Mouse (Mus musculus) G1E (cell line): ENCODE measurements around the gene Dhx58. TPM values are rescaled to one million over a fixed set of nuclear protein-coding genes. Genes with fewer than 3 reads are reported as not detected.

Experiments
- ATAC-seq: 2 replicates; pipeline ENCODE4 v1.8.0; 2016; ENCODE audit warnings: mild to moderate bottlenecking; ENCODE audit not compliant: insufficient number of reproducible peaks, poor library complexity, low FRiP score, severe bottlenecking; ENCODE audit errors: extremely low read depth
- DNase-seq: peaks from one replicate; pipeline ENCODE4 v3.0.0; 2012; ENCODE audit warnings: low spot score
- H3K27me3 ChIP-seq: 2 replicates; pipeline ENCODE4 v1.6.1; 2012; ENCODE audit warnings: mild to moderate bottlenecking, low read length, inconsistent platforms; ENCODE audit not compliant: insufficient read depth
- H3K36me3 ChIP-seq: replicated peaks from 2 replicates; pipeline ENCODE3; 2012; ENCODE audit warnings: mild to moderate bottlenecking, inconsistent platforms
- H3K4me1 ChIP-seq: 2 replicates; pipeline ENCODE4 v1.6.1; 2012; ENCODE audit warnings: low read depth, low read length, inconsistent platforms, mixed read lengths; ENCODE audit not compliant: insufficient read depth
- H3K4me3 ChIP-seq: 2 replicates; pipeline ENCODE4 v1.5.1; 2012; ENCODE audit warnings: low read depth, mild to moderate bottlenecking, inconsistent platforms, low read length, moderate library complexity, mixed read lengths
- H3K9me3 ChIP-seq: replicated peaks from 2 replicates; pipeline ENCODE4 v1.6.1; 2012; ENCODE audit warnings: inconsistent platforms
- CTCF ChIP-seq: IDR thresholded peaks from 2 replicates; pipeline ENCODE4 v1.5.1; 2012; ENCODE audit warnings: low read depth, low read length, inconsistent platforms, mixed read lengths
- GATA1 ChIP-seq: IDR thresholded peaks from 2 replicates; pipeline ENCODE4 v1.6.1; 2012; ENCODE audit warnings: borderline replicate concordance, low read length, inconsistent platforms, mixed read lengths
- GATA2 ChIP-seq: IDR thresholded peaks from 2 replicates; pipeline ENCODE4 v1.6.1; 2012; ENCODE audit warnings: low read depth, low read length, inconsistent platforms, borderline replicate concordance
- POLR2AphosphoS5 ChIP-seq: IDR thresholded peaks from 2 replicates; pipeline ENCODE4 v1.6.1; 2012; ENCODE audit warnings: low read depth, low read length, inconsistent platforms; ENCODE audit not compliant: insufficient replicate concordance
- TAL1 ChIP-seq: conservative IDR thresholded peaks from 2 replicates; pipeline ENCODE4 v1.6.1; 2012; ENCODE audit warnings: low read depth, low read length, inconsistent platforms, mixed read lengths
- polyA plus RNA-seq: library from polyadenylated mRNA; stranded (reverse); fragments of >175 nt; gene quantifications from 2 replicates; pipeline ENCODE4 v1.2.3, GENCODE M21; 2012
- total RNA-seq, 2 experiments: library from RNA; stranded (forward) in 1 of 2; stranded (reverse) in 1 of 2; fragments of 200-1000 nt in 1 of 2; fragments of >200 nt in 1 of 2; fragmentation: Nextera tagmentation in 1 of 2; gene quantifications; 2 replicates each; pipeline ENCODE4 v1.2.3; 2014 to 2017

Gene Dhx58
- total and polyA plus RNA-seq, 3 experiments = 2.0 to 4.2 (median 2.6) TPM

- peaks cover 84% of the 10 kb centered on the region for H3K36me3 ChIP-seq
- TF ChIP-seq TAL1 (no peak), GATA2 (no peak), GATA1 (no peak), CTCF (no peak), POLR2AphosphoS5 (no peak)
- no peak overlapping the region for H3K4me3 ChIP-seq
- no peaks in the 10 kb centered on the region for H3K9me3 ChIP-seq
- ATAC-seq (no peak), DNase-seq (no peak)
- peaks cover 49% of the 10 kb centered on the region for H3K4me1 ChIP-seq
- no peaks in the 10 kb centered on the region; the same call in 1 of the 2 replicates for H3K27me3 ChIP-seq
These were observed 1.1 kb upstream of the Dhx58 start for GRCm38 (mm10) chr11:100705095-100705747.

GRCm38 (mm10) chr11:100703366-100703765 lies 705 bp downstream of the Dhx58 start:
- TF ChIP-seq TAL1 (no peak), CTCF (no peak), POLR2AphosphoS5 (no peak), GATA1 (no peak), GATA2 (no peak)
- ATAC-seq (no peak), DNase-seq (no peak)
- no peaks in the 10 kb centered on the region; the same call in 1 of the 2 replicates for H3K27me3 ChIP-seq
- H3K4me3 ChIP-seq = no peak overlapping the region; the same call in 1 of the 2 replicates
- peaks cover 75% of the 10 kb centered on the region for H3K36me3 ChIP-seq
- H3K9me3 ChIP-seq = no peaks in the 10 kb centered on the region
- peaks cover 44% of the 10 kb centered on the region for H3K4me1 ChIP-seq

DNA sequence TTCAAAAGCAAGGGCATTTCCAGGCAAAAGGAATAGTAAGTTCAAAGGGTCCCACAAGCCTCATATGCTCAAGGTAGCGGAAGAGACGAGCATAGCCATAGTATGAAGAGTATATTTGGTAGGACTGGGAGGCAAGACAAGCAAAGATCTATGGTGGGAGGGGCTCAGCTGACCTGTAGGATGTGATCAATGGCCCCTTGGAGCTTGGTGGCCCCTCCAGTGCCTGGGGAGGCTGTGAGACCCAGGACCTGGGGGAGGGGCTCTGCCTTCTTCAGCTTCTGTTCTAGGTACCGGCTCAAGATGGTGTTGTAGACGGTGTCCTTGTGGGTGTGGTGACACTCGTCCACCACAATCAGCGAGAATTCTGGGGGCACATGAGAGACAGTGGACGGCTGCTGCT lies 1.2 kb downstream of the Dhx58 start:
- Histone ChIP-seq H3K4me1 (peaks cover 40% of the 10 kb centered on the region), H3K36me3 (peaks cover 75% of the 10 kb centered on the region), H3K4me3 (peak overlapping the region; percentile 55; the same call in 1 of the 2 replicates), H3K27me3 (no peaks in the 10 kb centered on the region; the same call in 1 of the 2 replicates), H3K9me3 (no peaks in the 10 kb centered on the region)
- TF ChIP-seq GATA2 (no peak), GATA1 (no peak), CTCF (no peak), POLR2AphosphoS5 (no peak), TAL1 (no peak)
- no peak for DNase-seq
- no peak for ATAC-seq

- peaks cover 71% of the 10 kb centered on the region for H3K36me3 ChIP-seq
- H3K4me3 ChIP-seq = peak overlapping the region; percentile 55; the same call in 1 of the 2 replicates
- no peaks in the 10 kb centered on the region; the same call in 1 of the 2 replicates for H3K27me3 ChIP-seq
- DNase-seq (peak; percentile 47), ATAC-seq (no peak)
- H3K9me3 ChIP-seq = no peaks in the 10 kb centered on the region
- peaks cover 40% of the 10 kb centered on the region for H3K4me1 ChIP-seq
- no peak for TF ChIP-seq POLR2AphosphoS5
- TF ChIP-seq TAL1 = no peak
- no peak for TF ChIP-seq GATA1
- peak; percentile 71 for TF ChIP-seq CTCF
These were observed 1.8 kb downstream of the Dhx58 start for GRCm38 (mm10) chr11:100702081-100702851.

GRCm38 (mm10) chr11:100701301-100701700 lies 2.8 kb downstream of the Dhx58 start:
- no peak for DNase-seq
- ATAC-seq = no peak
- Histone ChIP-seq H3K9me3 (no peaks in the 10 kb centered on the region), H3K4me1 (peaks cover 40% of the 10 kb centered on the region), H3K4me3 (no peak overlapping the region), H3K36me3 (peaks cover 63% of the 10 kb centered on the region), H3K27me3 (no peaks in the 10 kb centered on the region; the same call in 1 of the 2 replicates)
- no peak for TF ChIP-seq POLR2AphosphoS5
- TF ChIP-seq TAL1 = no peak
- no peak for TF ChIP-seq CTCF
- TF ChIP-seq GATA1 = no peak
- no peak for TF ChIP-seq GATA2

DNA sequence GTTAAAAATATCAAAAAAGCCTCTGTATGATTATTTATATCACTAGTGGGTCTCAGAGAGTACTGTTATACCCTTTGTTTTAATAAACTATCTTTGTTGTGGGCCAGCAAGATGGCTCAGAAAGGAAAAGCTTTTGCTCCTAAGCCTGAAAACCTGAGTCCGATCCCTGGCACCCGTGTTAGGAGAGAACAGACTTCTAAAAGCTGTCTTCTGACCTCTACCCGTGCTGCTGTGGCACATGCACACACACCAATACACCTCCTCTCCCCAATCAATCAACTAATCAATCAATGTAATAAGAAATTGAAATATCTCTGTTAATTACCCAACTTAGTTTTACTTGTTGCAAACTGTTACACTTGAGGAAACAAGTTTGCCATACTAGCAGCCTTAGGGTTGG lies 3.4 kb downstream of the Dhx58 start:
- TF ChIP-seq TAL1 = no peak
- no peak for TF ChIP-seq POLR2AphosphoS5
- TF ChIP-seq GATA2 = no peak
- no peak for TF ChIP-seq GATA1
- TF ChIP-seq CTCF = no peak
- Histone ChIP-seq H3K9me3 (no peaks in the 10 kb centered on the region), H3K4me1 (peaks cover 37% of the 10 kb centered on the region), H3K36me3 (peaks cover 60% of the 10 kb centered on the region), H3K27me3 (no peaks in the 10 kb centered on the region; the same call in 1 of the 2 replicates), H3K4me3 (no peak overlapping the region)
- DNase-seq = no peak
- no peak for ATAC-seq
